Mouse (Mus musculus): Measurements from ENCODE around the gene Atp6v1b1.

GRCm38 (mm10) chr6:83695731-83696130 is 47.1 kb upstream of the Atp6v1b1 start:
- TF ChIP-seq CTCF (IDR thresholded peaks at IDR 0.05; ENCODE audit: low read depth, low read length) (no peak), POLR2A (IDR thresholded peaks at IDR 0.05; ENCODE audit: borderline replicate concordance, low read depth, low read length) (no peak)

All from bone marrow macrophage, adult 2 months (primary cell).